Mouse (Mus musculus) forebrain, postnatal 0 days (tissue): ENCODE results near the gene Fgd3. TPM values are rescaled to one million over a fixed set of nuclear protein-coding genes. Genes with fewer than 3 reads are reported as not detected.

Experiments used
- ATAC-seq: fragments of 200-750 bp; cut with Nextera tagmentation; 2 replicates; pipeline ENCODE4 v1.8.0; 2017; ENCODE audit warnings: mild to moderate bottlenecking, moderate library complexity
- DNase-seq: peaks from one replicate; pipeline ENCODE4 v3.0.0-alpha.2; 2015
- H3K27ac ChIP-seq: fragments of 300-500 bp; sonication (generic); 2 replicates; pipeline ENCODE4 v1.5.1; 2014; ENCODE audit warnings: low read depth, mild to moderate bottlenecking, antibody characterized with exemption, low read length, moderate library complexity, mixed read lengths
- H3K27me3 ChIP-seq: fragments of 300-500 bp; sonication (generic); 2 replicates; pipeline ENCODE4 v1.6.1; 2014; ENCODE audit warnings: mild to moderate bottlenecking, low read length, mixed read lengths; ENCODE audit not compliant: insufficient read depth
- H3K36me3 ChIP-seq: fragments of 300-500 bp; sonication (generic); 2 replicates; pipeline ENCODE4 v1.6.1; 2014; ENCODE audit warnings: mild to moderate bottlenecking, moderate library complexity; ENCODE audit not compliant: insufficient read depth
- H3K4me1 ChIP-seq: fragments of 300-500 bp; sonication (generic); 2 replicates; pipeline ENCODE4 v1.6.1; 2014; ENCODE audit warnings: antibody characterized with exemption; ENCODE audit not compliant: insufficient read depth
- H3K4me2 ChIP-seq: fragments of 300-500 bp; sonication (generic); 2 replicates; pipeline ENCODE4 v1.6.1; 2014; ENCODE audit warnings: low read depth, mild to moderate bottlenecking, moderate library complexity
- H3K4me3 ChIP-seq: fragments of 300-500 bp; sonication (generic); 2 replicates; pipeline ENCODE4 v1.5.1; 2014; ENCODE audit warnings: low read depth, low read length, mixed read lengths
- H3K9ac ChIP-seq: fragments of 300-500 bp; sonication (generic); 2 replicates; pipeline ENCODE4 v1.6.1; 2014; ENCODE audit warnings: mild to moderate bottlenecking
- H3K9me3 ChIP-seq: fragments of 300-500 bp; sonication (generic); 2 replicates; pipeline ENCODE4 v1.6.1; 2016; ENCODE audit warnings: low read length
- CTCF ChIP-seq: sonication (generic); IDR thresholded peaks from 2 replicates; pipeline ENCODE4 v1.5.1; 2016; ENCODE audit warnings: antibody characterized with exemption, control low read depth, low read depth
- WGBS: fragments of 180-500 bp; shearing (Covaris S2); extraction: QIAGEN DNeasy Blood & Tissue Kit; methylation state at CpG from one replicate; pipeline ENCODE4 v1.1.7; 2014; 5-methylcytosine and 5-hydroxymethylcytosine counted together
- polyA plus RNA-seq: library from polyadenylated mRNA; unstranded; fragments of >200 nt; fragmentation: Nextera tagmentation; extraction: Ambion mirVana; gene quantifications from 2 replicates; pipeline ENCODE4 v1.2.1, GENCODE M21; 2015
- total RNA-seq: library from RNA; depleted of rRNA; stranded (reverse); fragments of >200 nt; gene quantifications from 2 replicates; pipeline ENCODE4 v1.2.3, GENCODE M21; 2014

Gene Fgd3
- total and polyA plus RNA-seq, 2 experiments from 2014 or later: 2.8 to 14.0 TPM

DNA sequence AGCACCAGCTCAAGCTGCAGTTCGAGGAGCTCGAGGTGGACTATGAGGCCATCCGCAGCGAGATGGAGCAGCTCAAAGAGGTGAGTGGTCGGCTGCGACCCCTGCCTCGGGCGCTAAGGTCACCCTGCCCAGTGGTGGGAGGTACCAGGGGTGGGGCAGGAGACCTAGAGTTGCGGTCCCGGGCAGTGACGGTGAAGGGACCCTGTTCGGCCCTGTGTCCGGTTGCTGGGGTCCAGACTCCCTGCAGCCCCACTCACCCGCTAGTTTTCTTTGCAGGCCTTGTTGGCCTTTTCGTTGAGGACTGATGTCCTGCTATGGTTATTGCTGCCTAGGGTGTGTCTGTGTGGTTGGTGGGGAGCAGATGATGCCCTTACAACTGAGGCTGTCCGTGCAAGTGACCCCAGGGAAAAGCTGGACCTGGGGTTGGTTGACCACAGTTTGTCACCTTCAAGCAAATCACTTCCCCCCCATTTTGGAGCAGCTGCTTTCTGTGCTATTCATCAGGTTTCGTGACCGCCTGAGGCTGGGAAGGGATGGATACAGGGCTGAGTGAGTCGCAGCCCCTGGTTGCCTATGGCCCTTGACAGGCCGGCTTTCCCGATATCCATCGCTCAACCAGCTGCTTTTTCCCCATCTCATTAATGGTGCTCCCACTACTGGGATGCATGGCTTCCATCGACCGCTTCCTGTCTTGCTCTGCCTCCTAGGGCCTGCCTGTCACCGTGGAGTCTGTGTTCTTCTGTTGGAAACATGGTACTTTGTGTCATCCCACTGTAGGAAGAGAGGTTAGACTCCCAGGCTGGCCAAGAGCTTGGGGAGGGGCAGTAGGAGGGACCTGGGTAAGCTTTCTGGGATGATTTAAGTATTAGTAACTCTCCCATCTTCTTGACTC, 22.0 kb upstream of the Fgd3 start:
- 5% methylated on average over 25 of the region's 25 CpGs for WGBS
- peak overlapping the region; percentile 84 for H3K4me2 ChIP-seq
- TF ChIP-seq CTCF: no peak
- peaks cover 26% of the 10 kb centered on the region; the same call in 1 of the 2 replicates for H3K4me1 ChIP-seq
- peak overlapping the region; percentile 95 for H3K4me3 ChIP-seq
- H3K9ac ChIP-seq: peak overlapping the region; percentile 87
- H3K36me3 ChIP-seq: no peaks in the 10 kb centered on the region
- H3K27me3 ChIP-seq: no peaks in the 10 kb centered on the region
- no peaks in the 10 kb centered on the region for H3K9me3 ChIP-seq
- DNase-seq (no peak), ATAC-seq (no peak)
- H3K27ac ChIP-seq: peak overlapping the region; percentile 75

- DNase-seq (peak; percentile 99), ATAC-seq (peak; percentile 99)
- Histone ChIP-seq H3K4me1 (peaks cover 26% of the 10 kb centered on the region; the same call in 1 of the 2 replicates), H3K27me3 (no peaks in the 10 kb centered on the region), H3K9me3 (no peaks in the 10 kb centered on the region), H3K4me3 (peak within 1 kb of the TSS; percentile 95), H3K36me3 (no peaks in the 10 kb centered on the region), H3K4me2 (peak within 1 kb of the TSS; percentile 84), H3K9ac (peak within 1 kb of the TSS; percentile 87), H3K27ac (peak within 1 kb of the TSS; percentile 85)
- TF ChIP-seq CTCF: peak; percentile 58
- WGBS: 2% methylated on average over 74 of the region's 74 CpGs
These were observed 21.1 kb upstream of the Fgd3 start, which contains the start of gene Bicd2 for GRCm38 (mm10) chr13:49341012-49341830. Gene Bicd2, plus strand, starts transcription at chr13:49341585.

DNA sequence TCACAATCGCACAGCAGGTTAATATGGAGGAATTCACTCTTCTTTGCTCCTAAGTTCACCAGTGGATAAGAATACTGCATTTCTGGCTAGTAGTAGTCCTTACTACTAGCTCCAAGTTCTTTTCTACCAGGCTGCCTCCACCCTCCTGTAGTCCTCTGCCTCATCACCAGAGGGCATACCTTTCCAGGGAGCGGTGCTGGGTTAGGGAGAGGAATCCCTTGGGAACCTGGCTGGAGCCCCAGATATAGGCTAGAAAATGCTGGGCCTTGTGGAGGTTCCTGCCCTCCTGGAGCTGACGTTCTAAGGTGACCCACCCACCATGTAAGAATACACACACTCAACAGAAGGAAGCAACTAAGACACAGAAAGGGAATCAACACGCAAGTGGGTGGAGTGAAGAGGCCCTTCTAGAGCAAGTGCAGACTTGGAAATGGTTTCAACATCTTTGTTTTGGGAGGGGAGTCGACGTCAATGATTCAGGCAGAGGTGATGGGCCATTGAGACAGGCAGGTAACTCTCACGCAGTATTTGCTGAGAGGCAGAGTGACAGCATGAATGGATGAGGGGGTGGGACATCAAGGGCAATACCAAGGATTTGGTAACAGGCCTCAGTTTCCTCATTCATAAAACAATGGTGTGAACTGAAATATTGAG, 18.9 kb upstream of the Fgd3 start:
- H3K27me3 ChIP-seq: no peaks in the 10 kb centered on the region
- no peaks in the 10 kb centered on the region for H3K9me3 ChIP-seq
- H3K4me1 ChIP-seq: peaks cover 20% of the 10 kb centered on the region; the same call in 1 of the 2 replicates
- H3K4me2 ChIP-seq: no peak overlapping the region
- DNase-seq (no peak), ATAC-seq (no peak)
- H3K4me3 ChIP-seq: no peak overlapping the region
- WGBS: 78% methylated on average over 7 of the region's 7 CpGs
- no peak overlapping the region for H3K9ac ChIP-seq
- no peak overlapping the region for H3K27ac ChIP-seq
- peak; percentile 58 for TF ChIP-seq CTCF
- no peaks in the 10 kb centered on the region for H3K36me3 ChIP-seq

- Histone ChIP-seq H3K4me3 (no peak overlapping the region), H3K27me3 (no peaks in the 10 kb centered on the region), H3K4me1 (no peaks in the 10 kb centered on the region), H3K9ac (no peak overlapping the region), H3K9me3 (no peaks in the 10 kb centered on the region), H3K27ac (no peak overlapping the region), H3K36me3 (no peaks in the 10 kb centered on the region), H3K4me2 (no peak overlapping the region)
- ATAC-seq (peak; percentile 80), DNase-seq (peak; percentile 29)
- WGBS: 75% methylated on average over 12 of the region's 12 CpGs
- TF ChIP-seq CTCF: no peak
These were observed 15.2 kb upstream of the Fgd3 start for GRCm38 (mm10) chr13:49335077-49335982.

DNA sequence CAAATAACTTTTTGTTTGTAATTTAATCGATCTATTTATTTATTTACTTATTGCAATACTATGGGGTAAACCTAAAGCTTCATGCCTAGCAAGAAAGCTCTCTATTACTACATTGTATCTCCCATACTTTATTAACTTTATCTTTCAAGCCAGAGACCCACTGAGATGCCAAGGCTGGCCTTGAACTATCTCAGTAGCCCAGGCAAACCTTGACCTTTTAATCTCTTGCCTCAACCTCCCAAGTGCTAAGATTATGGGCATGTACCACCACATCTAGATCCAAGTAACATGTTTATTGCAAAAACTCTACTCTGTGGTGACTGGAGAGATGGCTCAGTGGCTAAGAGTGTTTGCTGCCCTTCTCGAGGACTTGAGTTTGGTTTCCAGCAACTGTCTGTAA, 13.1 kb upstream of the Fgd3 start:
- no peaks in the 10 kb centered on the region for H3K36me3 ChIP-seq
- no peak for TF ChIP-seq CTCF
- H3K27me3 ChIP-seq: no peaks in the 10 kb centered on the region
- no peak overlapping the region for H3K9ac ChIP-seq
- no peak overlapping the region for H3K4me2 ChIP-seq
- H3K9me3 ChIP-seq: no peaks in the 10 kb centered on the region
- ATAC-seq (no peak), DNase-seq (no peak)
- no peaks in the 10 kb centered on the region for H3K4me1 ChIP-seq
- H3K27ac ChIP-seq: no peak overlapping the region
- WGBS: 80% methylated on average over 2 of the region's 2 CpGs
- no peak overlapping the region for H3K4me3 ChIP-seq

- H3K27me3 ChIP-seq: no peaks in the 10 kb centered on the region
- DNase-seq (no peak), ATAC-seq (no peak)
- H3K9me3 ChIP-seq: no peaks in the 10 kb centered on the region
- H3K4me3 ChIP-seq: no peak overlapping the region
- 64% methylated on average over 4 of the region's 4 CpGs for WGBS
- H3K36me3 ChIP-seq: no peaks in the 10 kb centered on the region
- TF ChIP-seq CTCF: no peak
- no peak overlapping the region for H3K4me2 ChIP-seq
- H3K9ac ChIP-seq: no peak overlapping the region
- no peaks in the 10 kb centered on the region for H3K4me1 ChIP-seq
- H3K27ac ChIP-seq: no peak overlapping the region
These were observed 8.0 kb upstream of the Fgd3 start for GRCm38 (mm10) chr13:49328101-49328500.
